Mouse (Mus musculus) lung, postnatal 0 days (tissue): ENCODE data around the gene Extl2. TPM values are rescaled to one million over a fixed set of nuclear protein-coding genes. Genes with fewer than 3 reads are reported as not detected.

ENCODE experiments used
- ATAC-seq: fragments of 200-750 bp; cut with Nextera tagmentation; 2 replicates; pipeline ENCODE4 v1.8.0; 2017; ENCODE audit warnings: moderate library complexity
- DNase-seq: peaks from one replicate; pipeline ENCODE4 v3.0.0-alpha.2; 2016; ENCODE audit warnings: low spot score
- H3K27ac ChIP-seq: fragments of 300-500 bp; sonication (generic); 2 replicates; pipeline ENCODE4 v1.5.1; 2014; ENCODE audit warnings: antibody characterized with exemption, mild to moderate bottlenecking, low read length, mixed read lengths
- H3K27me3 ChIP-seq: fragments of 300-500 bp; sonication (generic); replicated peaks from 2 replicates; pipeline ENCODE4 v1.6.1; 2014; ENCODE audit warnings: low read length, mixed read lengths; ENCODE audit not compliant: insufficient read depth
- H3K36me3 ChIP-seq: fragments of 300-500 bp; sonication (generic); 2 replicates; pipeline ENCODE4 v1.6.1; 2014; ENCODE audit warnings: low read length, mixed read lengths; ENCODE audit not compliant: insufficient read depth
- H3K4me1 ChIP-seq: fragments of 300-500 bp; sonication (generic); 2 replicates; pipeline ENCODE4 v1.6.1; 2014; ENCODE audit warnings: antibody characterized with exemption, low read depth, low read length, mixed read lengths; ENCODE audit not compliant: insufficient read depth
- H3K4me2 ChIP-seq: fragments of 300-500 bp; sonication (generic); replicated peaks from 2 replicates; pipeline ENCODE4 v1.6.1; 2014; ENCODE audit warnings: low read depth, mild to moderate bottlenecking, low read length, moderate library complexity, mixed read lengths
- H3K4me3 ChIP-seq: fragments of 300-500 bp; sonication (generic); 2 replicates; pipeline ENCODE4 v1.5.1; 2014; ENCODE audit warnings: low read depth, low read length
- H3K9ac ChIP-seq: fragments of 300-500 bp; sonication (generic); replicated peaks from 2 replicates; pipeline ENCODE4 v1.6.1; 2014; ENCODE audit warnings: low read depth, mild to moderate bottlenecking
- H3K9me3 ChIP-seq: fragments of 300-500 bp; sonication (generic); 2 replicates; pipeline ENCODE4 v1.6.1; 2016; ENCODE audit warnings: low read length, mixed read lengths
- CTCF ChIP-seq: IDR thresholded peaks from 2 replicates; pipeline ENCODE4 v1.5.1; 2016; ENCODE audit warnings: antibody characterized with exemption, mild to moderate bottlenecking
- EP300 ChIP-seq: IDR thresholded peaks from 2 replicates; pipeline ENCODE4 v1.6.1; 2016; ENCODE audit warnings: antibody characterized with exemption, mild to moderate bottlenecking, control low read depth
- WGBS: fragments of 180-500 bp; shearing (Covaris S2); extraction: QIAGEN DNeasy Blood & Tissue Kit; methylation state at CpG from one replicate; pipeline ENCODE4 v1.1.7; 2014; 5-methylcytosine and 5-hydroxymethylcytosine counted together
- polyA plus RNA-seq: library from polyadenylated mRNA; unstranded; fragments of >200 nt; fragmentation: Nextera tagmentation; extraction: Ambion mirVana; gene quantifications from 2 replicates; pipeline ENCODE4 v1.2.1, GENCODE M21; 2015

Gene Extl2
- 10.4 and 10.9 TPM in 2 replicates for polyA plus RNA-seq

- H3K27me3 ChIP-seq, result no peaks in the 10 kb centered on the region
- H3K9me3 ChIP-seq, result no peaks in the 10 kb centered on the region
- TF ChIP-seq CTCF, result no peak
- no peak for TF ChIP-seq EP300
- H3K36me3 ChIP-seq, result no peaks in the 10 kb centered on the region
- H3K4me1 ChIP-seq, result no peaks in the 10 kb centered on the region
- DNase-seq, result peak; percentile 89
- peak within 1 kb of the TSS; percentile 83 for H3K4me3 ChIP-seq
- ATAC-seq, result peak; percentile 96
- WGBS, result under 1% methylated on average over 67 of the region's 67 CpGs
- H3K27ac ChIP-seq, result peak within 1 kb of the TSS; percentile 86
- peak within 1 kb of the TSS; percentile 97 for H3K4me2 ChIP-seq
- peak within 1 kb of the TSS; percentile 78 for H3K9ac ChIP-seq
Observed at GRCm38 (mm10) chr3:116006978-116007940, at the start of gene Extl2, which contains the start of gene Slc30a7. Gene Extl2 (plus strand): TSS chr3:116007462. Gene Slc30a7 (minus strand): TSS chr3:116007406.

- Histone ChIP-seq H3K27ac (no peak overlapping the region), H3K9me3 (no peaks in the 10 kb centered on the region), H3K4me2 (no peak overlapping the region), H3K9ac (no peak overlapping the region), H3K27me3 (no peaks in the 10 kb centered on the region), H3K36me3 (peaks cover 13% of the 10 kb centered on the region; the same call in 1 of the 2 replicates), H3K4me3 (no peak overlapping the region), H3K4me1 (no peaks in the 10 kb centered on the region)
- WGBS, result 87% methylated on average over 11 of the region's 11 CpGs
- no peak for ATAC-seq
- no peak for DNase-seq
- TF ChIP-seq EP300 (no peak), CTCF (no peak)
Observed at GRCm38 (mm10) chr3:115961311-115962027, 45.8 kb upstream of the Extl2 start.

- ATAC-seq, result no peak
- Histone ChIP-seq H3K4me2 (no peak overlapping the region), H3K4me3 (no peak overlapping the region), H3K4me1 (no peaks in the 10 kb centered on the region), H3K36me3 (peaks cover 13% of the 10 kb centered on the region; the same call in 1 of the 2 replicates), H3K27me3 (no peaks in the 10 kb centered on the region), H3K27ac (no peak overlapping the region), H3K9ac (no peak overlapping the region), H3K9me3 (no peaks in the 10 kb centered on the region)
- WGBS, result 79% methylated on average over 4 of the region's 4 CpGs
- TF ChIP-seq EP300 (no peak), CTCF (no peak)
- DNase-seq, result peak; percentile 66
Observed at GRCm38 (mm10) chr3:115962028-115962415, 45.2 kb upstream of the Extl2 start.

- no peak overlapping the region for H3K9ac ChIP-seq
- H3K36me3 ChIP-seq, result peaks cover 8% of the 10 kb centered on the region; the same call in 1 of the 2 replicates
- H3K4me1 ChIP-seq, result no peaks in the 10 kb centered on the region
- no peak overlapping the region for H3K4me3 ChIP-seq
- no peak overlapping the region for H3K4me2 ChIP-seq
- 97% methylated on average over 1 of the region's 1 CpGs for WGBS
- H3K27me3 ChIP-seq, result no peaks in the 10 kb centered on the region
- H3K27ac ChIP-seq, result no peak overlapping the region
- TF ChIP-seq CTCF (no peak), EP300 (no peak)
- DNase-seq (peak; percentile 40), ATAC-seq (peak; percentile 52)
- no peaks in the 10 kb centered on the region for H3K9me3 ChIP-seq
Observed at GRCm38 (mm10) chr3:115963597-115963996, 43.7 kb upstream of the Extl2 start.

GRCm38 (mm10) chr3:115964071-115964470 is 43.2 kb upstream of the Extl2 start:
- Histone ChIP-seq H3K27me3 (no peaks in the 10 kb centered on the region), H3K4me3 (no peak overlapping the region), H3K9me3 (no peaks in the 10 kb centered on the region), H3K36me3 (peaks cover 3% of the 10 kb centered on the region; the same call in 1 of the 2 replicates), H3K4me1 (no peaks in the 10 kb centered on the region), H3K9ac (no peak overlapping the region), H3K4me2 (no peak overlapping the region), H3K27ac (no peak overlapping the region)
- ATAC-seq (no peak), DNase-seq (no peak)
- TF ChIP-seq EP300 (no peak), CTCF (no peak)
- 72% methylated on average over 5 of the region's 5 CpGs for WGBS
